Mouse (Mus musculus): ENCODE results near the gene Slc7a11. TPM values are rescaled to one million over a fixed set of nuclear protein-coding genes. Genes with fewer than 3 reads are reported as not detected.

The Slc7a11 gene
- polyA plus RNA-seq, 1 experiment = 0.60 TPM

DNA sequence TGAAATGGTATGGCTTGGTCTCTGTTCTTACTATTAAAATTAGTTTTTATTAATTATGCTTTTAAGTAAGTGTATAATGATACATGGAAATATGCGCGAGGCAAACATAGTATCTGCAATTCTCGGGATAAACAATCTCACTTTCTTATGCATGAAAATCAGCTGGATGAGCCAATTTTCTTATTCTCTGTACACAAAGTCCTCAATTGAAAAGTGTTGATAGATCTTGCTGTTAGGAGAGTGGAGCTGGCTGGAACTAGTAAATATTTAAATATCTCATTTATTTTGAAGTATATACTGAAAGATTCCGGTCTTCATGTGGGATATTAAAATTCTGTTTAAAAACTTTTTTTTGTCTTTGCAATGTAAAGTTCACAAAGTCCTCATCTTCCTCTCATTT lies 184.6 kb downstream of the Slc7a11 start:
- TF ChIP-seq POLR2A (IDR thresholded peaks at IDR 0.05; ENCODE audit: borderline replicate concordance, low read depth, low read length) (no peak), CTCF (IDR thresholded peaks at IDR 0.05; ENCODE audit: low read depth, low read length) (no peak)
- Histone ChIP-seq H3K4me1 (ENCODE audit: control insufficient read depth, insufficient read depth, low read length) (no peaks in the 10 kb centered on the region), H3K4me3 (ENCODE audit: insufficient read depth, low read length) (no peak overlapping the region), H3K27ac (ENCODE audit: insufficient read depth, low read depth, low read length) (no peak overlapping the region)

DNA sequence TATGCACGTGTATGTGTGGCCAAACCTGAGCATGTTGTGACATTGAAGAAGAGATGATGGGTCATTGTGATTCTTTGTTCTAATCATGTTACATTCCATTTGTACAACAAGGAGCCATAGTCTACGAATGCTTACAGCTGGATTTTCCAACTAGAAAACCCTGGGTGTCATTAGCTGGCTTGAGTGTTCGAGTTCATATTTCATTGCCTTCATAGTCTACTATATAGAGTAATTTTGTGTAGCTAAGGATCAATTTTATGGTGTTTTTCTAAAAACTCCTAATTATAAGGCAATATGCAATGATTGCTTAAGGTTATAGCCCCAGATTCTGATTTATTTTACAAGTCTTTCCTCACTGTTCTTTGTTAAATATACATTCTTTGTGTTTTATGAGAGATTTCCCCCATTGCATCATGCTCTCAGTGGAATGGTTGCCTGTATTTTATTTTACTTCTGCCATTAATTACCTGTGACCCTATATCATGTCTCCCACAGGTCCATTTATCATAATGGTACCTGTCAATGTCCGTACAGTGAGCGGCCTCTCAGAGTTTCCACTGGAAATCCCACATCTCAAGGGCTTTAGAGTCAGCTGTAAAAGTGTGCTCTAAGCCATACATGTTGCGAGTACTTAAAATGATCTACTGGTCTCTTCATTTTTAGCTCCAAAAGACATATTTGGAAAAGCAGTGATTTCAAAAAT lies 193.7 kb downstream of the Slc7a11 start:
- no peaks in the 10 kb centered on the region for H3K4me1 ChIP-seq (ENCODE audit: control insufficient read depth, insufficient read depth, low read length)
- TF ChIP-seq CTCF (IDR thresholded peaks at IDR 0.05; ENCODE audit: low read depth, low read length) (no peak), POLR2A (IDR thresholded peaks at IDR 0.05; ENCODE audit: borderline replicate concordance, low read depth, low read length) (no peak)
- no peak overlapping the region for H3K27ac ChIP-seq (ENCODE audit: insufficient read depth, low read depth, low read length)
- no peak overlapping the region for H3K4me3 ChIP-seq (ENCODE audit: insufficient read depth, low read length)

DNA sequence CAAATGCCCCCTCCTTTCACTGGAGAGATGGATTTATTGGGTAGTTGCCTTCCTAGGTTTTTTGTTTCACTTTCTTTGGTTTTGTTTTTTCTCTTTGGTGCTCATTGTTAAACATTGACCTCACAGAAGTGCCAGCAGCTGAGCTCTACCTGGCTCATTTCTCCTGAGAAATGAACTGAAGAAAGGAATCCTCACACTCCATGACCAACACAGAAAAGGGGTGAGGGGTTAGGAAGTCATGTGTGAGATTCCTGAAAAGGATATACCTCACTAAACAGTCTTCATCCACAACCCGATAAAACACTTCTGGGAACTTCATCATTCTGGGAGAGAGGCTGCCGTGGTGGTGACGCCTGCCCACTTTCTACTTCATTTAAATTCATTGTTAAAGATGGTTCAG lies 207.4 kb downstream of the Slc7a11 start:
- H3K4me3 ChIP-seq (ENCODE audit: insufficient read depth, low read length) = no peak overlapping the region
- H3K27ac ChIP-seq (ENCODE audit: insufficient read depth, low read depth, low read length) = no peak overlapping the region
- peaks cover 4% of the 10 kb centered on the region for H3K4me1 ChIP-seq (ENCODE audit: control insufficient read depth, insufficient read depth, low read length)
- no peak for TF ChIP-seq CTCF (IDR thresholded peaks at IDR 0.05; ENCODE audit: low read depth, low read length)
- TF ChIP-seq POLR2A (IDR thresholded peaks at IDR 0.05; ENCODE audit: borderline replicate concordance, low read depth, low read length) = no peak

DNA sequence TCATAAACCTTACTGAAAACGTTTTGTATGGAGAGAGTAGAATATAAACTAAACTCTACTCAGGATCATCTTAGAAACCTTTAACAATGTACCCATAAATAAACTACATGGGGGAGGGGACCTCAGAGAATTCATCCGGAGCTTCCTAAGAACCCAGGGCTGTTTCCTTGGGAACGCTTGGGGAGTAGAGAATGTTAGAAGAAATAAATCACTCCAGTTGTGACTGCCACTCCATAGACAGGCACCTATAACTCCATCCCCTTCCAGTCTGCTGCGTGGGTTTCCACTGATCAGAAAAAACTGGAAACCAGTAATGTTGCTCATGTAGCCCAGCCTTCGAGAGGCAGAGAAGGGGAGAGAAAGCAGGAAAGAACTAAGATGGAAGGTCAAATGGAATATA lies 210.3 kb downstream of the Slc7a11 start:
- H3K4me3 ChIP-seq (ENCODE audit: insufficient read depth, low read length) = no peak overlapping the region
- H3K4me1 ChIP-seq (ENCODE audit: control insufficient read depth, insufficient read depth, low read length) = peaks cover 4% of the 10 kb centered on the region
- TF ChIP-seq POLR2A (IDR thresholded peaks at IDR 0.05; ENCODE audit: borderline replicate concordance, low read depth, low read length) = no peak
- TF ChIP-seq CTCF (IDR thresholded peaks at IDR 0.05; ENCODE audit: low read depth, low read length) = no peak
- H3K27ac ChIP-seq (ENCODE audit: insufficient read depth, low read depth, low read length) = no peak overlapping the region

DNA sequence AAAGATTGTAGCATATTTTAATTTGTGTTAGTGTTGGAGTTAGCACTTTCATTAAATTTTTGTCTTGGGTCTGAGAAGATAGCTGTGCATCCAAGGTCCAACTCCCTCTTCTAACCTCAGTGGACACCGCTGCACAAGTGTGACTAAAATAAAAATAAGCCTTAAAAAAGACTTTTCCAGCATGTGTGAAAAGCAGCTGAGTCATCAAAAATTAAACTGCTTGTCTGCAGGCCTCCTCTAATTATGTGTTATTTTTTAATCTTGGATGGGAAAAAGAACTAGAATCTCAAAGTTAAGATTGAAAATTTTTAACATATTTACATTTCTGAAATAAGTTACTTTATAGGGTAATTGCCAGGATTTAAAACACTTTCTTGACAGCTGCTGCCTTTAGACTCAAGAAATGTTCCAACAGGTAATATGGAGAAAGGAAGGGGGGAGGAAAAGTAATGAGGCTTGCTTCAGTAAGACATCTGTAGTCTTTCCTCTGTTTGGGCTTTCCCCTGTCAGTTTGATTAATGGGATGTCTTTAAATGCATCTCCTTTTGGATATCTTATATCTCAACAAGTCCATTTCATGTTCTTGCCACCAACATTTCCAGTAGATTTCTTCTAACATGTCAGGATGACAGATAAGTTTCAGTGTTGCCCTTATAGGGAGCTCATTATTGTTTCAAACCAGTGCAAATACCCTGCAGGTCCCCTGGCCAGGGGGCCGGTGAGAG lies 218.9 kb downstream of the Slc7a11 start:
- no peak overlapping the region for H3K27ac ChIP-seq (ENCODE audit: insufficient read depth, low read depth, low read length)
- no peaks in the 10 kb centered on the region for H3K4me1 ChIP-seq (ENCODE audit: control insufficient read depth, insufficient read depth, low read length)
- TF ChIP-seq CTCF (IDR thresholded peaks at IDR 0.05; ENCODE audit: low read depth, low read length) = no peak
- no peak for TF ChIP-seq POLR2A (IDR thresholded peaks at IDR 0.05; ENCODE audit: borderline replicate concordance, low read depth, low read length)
- H3K4me3 ChIP-seq (ENCODE audit: insufficient read depth, low read length) = no peak overlapping the region

DNA sequence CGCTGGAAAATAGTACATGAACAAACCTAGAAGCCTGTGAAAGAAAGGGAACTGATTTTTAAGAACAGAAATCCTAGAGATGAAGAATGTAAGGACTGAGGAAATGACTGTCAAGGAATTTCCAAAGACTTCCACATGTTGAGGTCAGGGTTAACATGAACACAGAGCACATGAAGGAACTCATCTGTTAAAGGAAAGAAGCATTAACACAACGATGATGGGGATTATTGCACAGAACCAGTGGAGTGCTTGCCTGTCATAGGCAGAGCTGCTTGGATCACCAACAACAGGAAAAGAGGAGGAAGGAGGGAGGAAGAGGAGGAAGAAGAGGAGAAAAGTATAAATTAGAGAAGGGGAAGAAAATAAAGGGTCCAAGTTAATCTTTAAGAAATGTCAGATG lies 223.0 kb downstream of the Slc7a11 start:
- no peak for TF ChIP-seq CTCF (IDR thresholded peaks at IDR 0.05; ENCODE audit: low read depth, low read length)
- TF ChIP-seq POLR2A (IDR thresholded peaks at IDR 0.05; ENCODE audit: borderline replicate concordance, low read depth, low read length) = no peak
- Histone ChIP-seq H3K4me3 (ENCODE audit: insufficient read depth, low read length) (no peak overlapping the region), H3K4me1 (ENCODE audit: control insufficient read depth, insufficient read depth, low read length) (no peaks in the 10 kb centered on the region), H3K27ac (ENCODE audit: insufficient read depth, low read depth, low read length) (no peak overlapping the region)

DNA sequence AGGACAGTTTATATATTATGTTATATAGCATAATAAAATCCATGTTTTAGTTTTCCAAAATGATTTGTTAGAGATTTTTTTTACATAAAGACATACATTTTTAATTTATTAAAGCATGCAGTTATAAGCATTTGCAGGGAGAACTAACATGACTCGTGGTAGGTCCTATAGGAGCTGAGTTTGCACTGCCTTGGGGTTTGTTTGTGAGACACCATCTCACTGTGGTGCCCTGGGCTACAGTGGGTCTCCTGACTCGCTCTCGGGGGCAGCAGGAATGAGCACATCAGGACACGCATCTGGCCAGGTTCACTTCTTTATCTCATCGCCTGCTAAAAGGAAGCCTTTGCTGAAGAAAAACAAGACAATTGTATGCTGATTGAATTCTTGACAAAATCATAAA lies 257.0 kb downstream of the Slc7a11 start:
- Histone ChIP-seq H3K4me3 (ENCODE audit: insufficient read depth, low read length) (no peak overlapping the region), H3K27ac (ENCODE audit: insufficient read depth, low read depth, low read length) (no peak overlapping the region), H3K4me1 (ENCODE audit: control insufficient read depth, insufficient read depth, low read length) (no peaks in the 10 kb centered on the region)
- TF ChIP-seq POLR2A (IDR thresholded peaks at IDR 0.05; ENCODE audit: borderline replicate concordance, low read depth, low read length) (no peak), CTCF (IDR thresholded peaks at IDR 0.05; ENCODE audit: low read depth, low read length) (no peak)

DNA sequence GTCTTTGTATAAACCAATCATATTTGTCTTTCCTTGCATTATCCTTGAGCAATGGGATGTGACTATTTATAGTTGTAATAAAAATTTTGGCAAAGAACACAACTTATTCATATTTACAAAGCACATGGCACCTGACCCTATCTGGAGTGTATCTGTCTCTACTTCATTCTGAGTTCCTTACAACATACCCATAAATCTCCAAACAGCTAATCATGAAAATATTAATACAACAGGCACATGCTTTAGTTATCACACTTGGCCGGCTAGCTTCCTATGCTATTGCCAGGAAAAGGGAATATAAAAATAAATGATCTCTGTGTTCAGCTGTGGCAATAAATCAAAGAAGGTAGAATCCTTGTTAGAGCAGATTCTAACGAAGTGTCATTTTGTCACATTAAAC lies 257.5 kb downstream of the Slc7a11 start:
- no peak for TF ChIP-seq POLR2A (IDR thresholded peaks at IDR 0.05; ENCODE audit: borderline replicate concordance, low read depth, low read length)
- no peak for TF ChIP-seq CTCF (IDR thresholded peaks at IDR 0.05; ENCODE audit: low read depth, low read length)
- Histone ChIP-seq H3K27ac (ENCODE audit: insufficient read depth, low read depth, low read length) (no peak overlapping the region), H3K4me3 (ENCODE audit: insufficient read depth, low read length) (no peak overlapping the region), H3K4me1 (ENCODE audit: control insufficient read depth, insufficient read depth, low read length) (no peaks in the 10 kb centered on the region)

DNA sequence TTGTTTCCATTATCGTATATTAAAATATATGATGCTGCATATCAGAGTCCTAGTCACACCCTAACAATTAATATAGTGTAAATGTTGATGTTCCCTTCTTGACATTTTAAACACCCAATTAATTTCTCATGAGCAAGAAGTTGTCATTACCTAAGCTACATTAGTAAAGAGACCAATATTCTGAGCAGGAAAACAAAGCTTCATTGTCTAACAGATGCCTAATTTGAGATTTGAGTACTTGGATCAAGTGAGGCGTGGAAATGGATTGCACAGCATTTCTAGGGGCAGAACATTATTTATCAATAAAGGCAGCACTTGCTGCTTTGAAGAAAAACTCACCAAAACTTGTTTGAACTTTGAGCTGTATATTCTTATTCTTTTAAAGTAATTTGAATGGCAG lies 282.7 kb downstream of the Slc7a11 start:
- TF ChIP-seq CTCF (IDR thresholded peaks at IDR 0.05; ENCODE audit: low read depth, low read length) (no peak), POLR2A (IDR thresholded peaks at IDR 0.05; ENCODE audit: borderline replicate concordance, low read depth, low read length) (no peak)
- no peak overlapping the region for H3K4me3 ChIP-seq (ENCODE audit: insufficient read depth, low read length)
- H3K27ac ChIP-seq (ENCODE audit: insufficient read depth, low read depth, low read length) = no peak overlapping the region
- H3K4me1 ChIP-seq (ENCODE audit: control insufficient read depth, insufficient read depth, low read length) = no peaks in the 10 kb centered on the region

DNA sequence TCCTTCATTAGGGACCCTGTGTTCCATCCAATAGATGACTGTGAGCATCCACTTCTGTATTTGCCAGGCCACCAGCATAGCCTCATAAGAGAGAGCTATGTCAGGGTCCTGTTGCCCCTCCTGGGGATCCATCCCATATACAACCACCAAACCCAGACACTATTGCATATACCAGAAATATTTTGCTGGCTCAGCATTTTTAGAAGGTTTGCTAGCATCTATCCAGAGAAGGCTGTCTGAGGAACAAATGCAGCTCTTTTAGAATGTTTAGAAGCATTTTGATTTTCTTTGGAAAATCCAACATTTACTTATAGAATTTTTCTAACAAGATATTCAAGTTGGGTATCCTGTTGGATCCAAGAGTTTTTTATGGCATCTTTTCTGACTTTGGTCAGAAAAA lies 299.3 kb downstream of the Slc7a11 start:
- Histone ChIP-seq H3K4me1 (ENCODE audit: control insufficient read depth, insufficient read depth, low read length) (no peaks in the 10 kb centered on the region), H3K27ac (ENCODE audit: insufficient read depth, low read depth, low read length) (no peak overlapping the region), H3K4me3 (ENCODE audit: insufficient read depth, low read length) (no peak overlapping the region)
- TF ChIP-seq POLR2A (IDR thresholded peaks at IDR 0.05; ENCODE audit: borderline replicate concordance, low read depth, low read length) (no peak), CTCF (IDR thresholded peaks at IDR 0.05; ENCODE audit: low read depth, low read length) (no peak)

Data from bone marrow macrophage, adult 2 months (primary cell).